Mouse (Mus musculus): ENCODE results near the gene Rps6ka3. TPM values are rescaled to one million over a fixed set of nuclear protein-coding genes. Genes with fewer than 3 reads are reported as not detected.

Rps6ka3 gene
- 7.5 and 7.8 TPM in 2 replicates for polyA plus RNA-seq (2014; fragmentation: Nextera tagmentation; extraction: Ambion mirVana)

- H3K4me1 ChIP-seq (ENCODE audit: control insufficient read depth, insufficient read depth, low read length), result no peaks in the 10 kb centered on the region
- no peaks in the 10 kb centered on the region for H3K27me3 ChIP-seq (ENCODE audit: control insufficient read depth, insufficient read depth, low read length)
- H3K4me2 ChIP-seq (ENCODE audit: low read depth, low read length), result no peak within 1 kb of the TSS
- DNase-seq (ENCODE audit: low spot score) (no peak), ATAC-seq (replicated peaks; ENCODE audit: insufficient number of reproducible peaks, low FRiP score, low TSS enrichment, low read depth) (no peak)
- WGBS, result 91% methylated on average over 4 of the region's 4 CpGs
- no peak within 1 kb of the TSS for H3K9ac ChIP-seq (replicated peaks; ENCODE audit: low read length)
- H3K9me3 ChIP-seq (replicated peaks; ENCODE audit: control insufficient read depth, low read length), result no peaks in the 10 kb centered on the region
- no peaks in the 10 kb centered on the region for H3K36me3 ChIP-seq (replicated peaks; ENCODE audit: control insufficient read depth, insufficient read depth, low read depth, low read length)
- H3K27ac ChIP-seq (replicated peaks; ENCODE audit: low read depth, low read length), result no peak within 1 kb of the TSS
- no peak within 1 kb of the TSS for H3K4me3 ChIP-seq (ENCODE audit: low read depth, low read length)
Observed at GRCm38 (mm10) chrX:159210007-159210406, at the start of gene Rps6ka3. Gene Rps6ka3 (plus strand): TSS chrX:159210307.

- DNase-seq (ENCODE audit: low spot score), result no peak
- Histone ChIP-seq H3K36me3 (replicated peaks; ENCODE audit: control insufficient read depth, insufficient read depth, low read depth, low read length) (no peaks in the 10 kb centered on the region), H3K4me2 (ENCODE audit: low read depth, low read length) (no peak overlapping the region), H3K4me1 (ENCODE audit: control insufficient read depth, insufficient read depth, low read length) (no peaks in the 10 kb centered on the region), H3K4me3 (ENCODE audit: low read depth, low read length) (no peak overlapping the region), H3K27ac (replicated peaks; ENCODE audit: low read depth, low read length) (no peak overlapping the region), H3K9ac (replicated peaks; ENCODE audit: low read length) (no peak overlapping the region), H3K27me3 (ENCODE audit: control insufficient read depth, insufficient read depth, low read length) (no peaks in the 10 kb centered on the region), H3K9me3 (replicated peaks; ENCODE audit: control insufficient read depth, low read length) (no peaks in the 10 kb centered on the region)
- ATAC-seq (replicated peaks; ENCODE audit: insufficient number of reproducible peaks, low FRiP score, low TSS enrichment, low read depth), result no peak
- WGBS, result 85% methylated on average over 2 of the region's 2 CpGs
Observed at GRCm38 (mm10) chrX:159169200-159169599, 40.9 kb upstream of the Rps6ka3 start.

GRCm38 (mm10) chrX:159171579-159171978, 38.5 kb upstream of the Rps6ka3 start:
- no peaks in the 10 kb centered on the region for H3K36me3 ChIP-seq (replicated peaks; ENCODE audit: control insufficient read depth, insufficient read depth, low read depth, low read length)
- H3K27me3 ChIP-seq (ENCODE audit: control insufficient read depth, insufficient read depth, low read length), result no peaks in the 10 kb centered on the region
- WGBS, result 63% methylated on average over 2 of the region's 2 CpGs
- H3K9ac ChIP-seq (replicated peaks; ENCODE audit: low read length), result no peak overlapping the region
- H3K4me3 ChIP-seq (ENCODE audit: low read depth, low read length), result no peak overlapping the region
- DNase-seq (ENCODE audit: low spot score) (no peak), ATAC-seq (replicated peaks; ENCODE audit: insufficient number of reproducible peaks, low FRiP score, low TSS enrichment, low read depth) (no peak)
- H3K27ac ChIP-seq (replicated peaks; ENCODE audit: low read depth, low read length), result no peak overlapping the region
- no peaks in the 10 kb centered on the region for H3K9me3 ChIP-seq (replicated peaks; ENCODE audit: control insufficient read depth, low read length)
- no peak overlapping the region for H3K4me2 ChIP-seq (ENCODE audit: low read depth, low read length)
- no peaks in the 10 kb centered on the region for H3K4me1 ChIP-seq (ENCODE audit: control insufficient read depth, insufficient read depth, low read length)

GRCm38 (mm10) chrX:159191581-159191980, 18.5 kb upstream of the Rps6ka3 start:
- Histone ChIP-seq H3K4me1 (ENCODE audit: control insufficient read depth, insufficient read depth, low read length) (no peaks in the 10 kb centered on the region), H3K4me3 (ENCODE audit: low read depth, low read length) (no peak overlapping the region), H3K27me3 (ENCODE audit: control insufficient read depth, insufficient read depth, low read length) (no peaks in the 10 kb centered on the region), H3K36me3 (replicated peaks; ENCODE audit: control insufficient read depth, insufficient read depth, low read depth, low read length) (no peaks in the 10 kb centered on the region), H3K9me3 (replicated peaks; ENCODE audit: control insufficient read depth, low read length) (no peaks in the 10 kb centered on the region), H3K4me2 (ENCODE audit: low read depth, low read length) (no peak overlapping the region), H3K9ac (replicated peaks; ENCODE audit: low read length) (no peak overlapping the region), H3K27ac (replicated peaks; ENCODE audit: low read depth, low read length) (no peak overlapping the region)
- DNase-seq (ENCODE audit: low spot score), result no peak
- 81% methylated on average over 4 of the region's 4 CpGs for WGBS
- no peak for ATAC-seq (replicated peaks; ENCODE audit: insufficient number of reproducible peaks, low FRiP score, low TSS enrichment, low read depth)

- H3K27me3 ChIP-seq (ENCODE audit: control insufficient read depth, insufficient read depth, low read length), result no peaks in the 10 kb centered on the region
- ATAC-seq (replicated peaks; ENCODE audit: insufficient number of reproducible peaks, low FRiP score, low TSS enrichment, low read depth), result no peak
Observed at GRCm38 (mm10) chrX:159199495-159199894, 10.6 kb upstream of the Rps6ka3 start.

GRCm38 (mm10) chrX:159200101-159200500, 10.0 kb upstream of the Rps6ka3 start:
- H3K4me1 ChIP-seq (ENCODE audit: control insufficient read depth, insufficient read depth, low read length), result no peaks in the 10 kb centered on the region
- no peak overlapping the region for H3K4me2 ChIP-seq (ENCODE audit: low read depth, low read length)
- no peaks in the 10 kb centered on the region for H3K36me3 ChIP-seq (replicated peaks; ENCODE audit: control insufficient read depth, insufficient read depth, low read depth, low read length)
- 63% methylated on average over 5 of the region's 5 CpGs for WGBS
- no peak overlapping the region for H3K27ac ChIP-seq (replicated peaks; ENCODE audit: low read depth, low read length)
- no peak for ATAC-seq (replicated peaks; ENCODE audit: insufficient number of reproducible peaks, low FRiP score, low TSS enrichment, low read depth)
- H3K9me3 ChIP-seq (replicated peaks; ENCODE audit: control insufficient read depth, low read length), result no peaks in the 10 kb centered on the region
- H3K27me3 ChIP-seq (ENCODE audit: control insufficient read depth, insufficient read depth, low read length), result no peaks in the 10 kb centered on the region
- H3K9ac ChIP-seq (replicated peaks; ENCODE audit: low read length), result no peak overlapping the region
- no peak overlapping the region for H3K4me3 ChIP-seq (ENCODE audit: low read depth, low read length)
- no peak for DNase-seq (ENCODE audit: low spot score)

More at GRCm38 (mm10) chrX:159199495-159199894, 10.6 kb upstream of the Rps6ka3 start:
- H3K4me2 ChIP-seq (ENCODE audit: low read depth, low read length), result no peak overlapping the region
- no peak overlapping the region for H3K4me3 ChIP-seq (ENCODE audit: low read depth, low read length)
- H3K9me3 ChIP-seq (replicated peaks; ENCODE audit: control insufficient read depth, low read length), result no peaks in the 10 kb centered on the region
- no peaks in the 10 kb centered on the region for H3K36me3 ChIP-seq (replicated peaks; ENCODE audit: control insufficient read depth, insufficient read depth, low read depth, low read length)
- no peaks in the 10 kb centered on the region for H3K4me1 ChIP-seq (ENCODE audit: control insufficient read depth, insufficient read depth, low read length)
- H3K9ac ChIP-seq (replicated peaks; ENCODE audit: low read length), result no peak overlapping the region
- DNase-seq (ENCODE audit: low spot score), result no peak
- H3K27ac ChIP-seq (replicated peaks; ENCODE audit: low read depth, low read length), result no peak overlapping the region

GRCm38 (mm10) chrX:159210892-159211583, 931 bp downstream of the Rps6ka3 start:
- 84% methylated on average over 5 of the region's 5 CpGs for WGBS
- ATAC-seq (replicated peaks; ENCODE audit: insufficient number of reproducible peaks, low FRiP score, low TSS enrichment, low read depth), result no peak

GRCm38 (mm10) chrX:159215253-159215652, 5.1 kb downstream of the Rps6ka3 start:
- Histone ChIP-seq H3K36me3 (replicated peaks; ENCODE audit: control insufficient read depth, insufficient read depth, low read depth, low read length) (no peaks in the 10 kb centered on the region), H3K27me3 (ENCODE audit: control insufficient read depth, insufficient read depth, low read length) (no peaks in the 10 kb centered on the region), H3K9me3 (replicated peaks; ENCODE audit: control insufficient read depth, low read length) (no peaks in the 10 kb centered on the region), H3K27ac (replicated peaks; ENCODE audit: low read depth, low read length) (no peak overlapping the region), H3K4me3 (ENCODE audit: low read depth, low read length) (no peak overlapping the region), H3K9ac (replicated peaks; ENCODE audit: low read length) (no peak overlapping the region), H3K4me2 (ENCODE audit: low read depth, low read length) (no peak overlapping the region), H3K4me1 (ENCODE audit: control insufficient read depth, insufficient read depth, low read length) (no peaks in the 10 kb centered on the region)
- WGBS, result 49% methylated on average over 3 of the region's 3 CpGs
- no peak for ATAC-seq (replicated peaks; ENCODE audit: insufficient number of reproducible peaks, low FRiP score, low TSS enrichment, low read depth)
- no peak for DNase-seq (ENCODE audit: low spot score)

More at GRCm38 (mm10) chrX:159210892-159211583, 931 bp downstream of the Rps6ka3 start:
- Histone ChIP-seq H3K27me3 (ENCODE audit: control insufficient read depth, insufficient read depth, low read length) (no peaks in the 10 kb centered on the region), H3K36me3 (replicated peaks; ENCODE audit: control insufficient read depth, insufficient read depth, low read depth, low read length) (no peaks in the 10 kb centered on the region), H3K4me1 (ENCODE audit: control insufficient read depth, insufficient read depth, low read length) (no peaks in the 10 kb centered on the region), H3K27ac (replicated peaks; ENCODE audit: low read depth, low read length) (no peak overlapping the region), H3K9ac (replicated peaks; ENCODE audit: low read length) (no peak overlapping the region), H3K4me3 (ENCODE audit: low read depth, low read length) (no peak overlapping the region), H3K9me3 (replicated peaks; ENCODE audit: control insufficient read depth, low read length) (no peaks in the 10 kb centered on the region), H3K4me2 (ENCODE audit: low read depth, low read length) (no peak overlapping the region)
- DNase-seq (ENCODE audit: low spot score), result no peak

Measured in embryonic facial prominence, embryonic 11.5 days (tissue).